In genomic region chr13:36242261-36242660, GRCm38 (mm10) we compare ENCODE assay signal across 15 mouse cellular contexts.
A peak's percentile ranks its signal among the peaks of the same experiment; 100 is the strongest.
DNase-seq lines count a peak whose midpoint lies in the region; ATAC-seq and TF ChIP-seq lines count a peak whose summit lies in the region.
"Had no signal": no experiment of that assay in that cellular context is flagged by ENCODE, and none has a peak within 500 bp of the region (broad histone marks: within the 10 kb centered on the region; RNA-seq: fewer than 3 reads in every experiment).

No protein-coding gene starts in this region.

- H3K36me3 ChIP-seq in heart, embryonic 15.5 days: no peaks in the 10 kb centered on the region
- H3K36me3 ChIP-seq in liver, adult 2 months (ENCODE audit: control insufficient read depth, insufficient read depth, low read length): peaks cover 2% of the 10 kb centered on the region; the same call in 1 of the 2 replicates
- H3K36me3 ChIP-seq in liver, postnatal 0 days (replicated peaks; ENCODE audit: insufficient read depth, low read length): no peaks in the 10 kb centered on the region
- H3K36me3 ChIP-seq in midbrain, embryonic 15.5 days (replicated peaks): no peaks in the 10 kb centered on the region
- no peaks in the 10 kb centered on the region for H3K36me3 ChIP-seq in midbrain, postnatal 0 days (ENCODE audit: insufficient read depth, low read length)
- H3K36me3 ChIP-seq: neural tube, embryonic 12.5 days had no signal

- 19% methylated on average over 1 of the region's 1 CpGs for WGBS in heart, embryonic 15.5 days
- 55% methylated on average over 1 of the region's 1 CpGs for WGBS in liver, adult 2 months
- WGBS in liver, postnatal 0 days (ENCODE audit: insufficient replicate concordance): 58% methylated on average over 1 of the region's 1 CpGs
- 79% methylated on average over 1 of the region's 1 CpGs for WGBS in midbrain, embryonic 15.5 days
- WGBS in midbrain, postnatal 0 days: 74% methylated on average over 1 of the region's 1 CpGs

- no peaks in the 10 kb centered on the region; the same call in 1 of the 2 replicates for H3K79me2 ChIP-seq in liver, adult 2 months (ENCODE audit: control insufficient read depth, insufficient read depth, low read length)

- no peaks in the 10 kb centered on the region for H3K9me3 ChIP-seq in heart, embryonic 15.5 days (replicated peaks)
- H3K9me3 ChIP-seq in liver, postnatal 0 days (ENCODE audit: low read length): no peaks in the 10 kb centered on the region
- no peaks in the 10 kb centered on the region for H3K9me3 ChIP-seq in midbrain, embryonic 15.5 days
- H3K9me3 ChIP-seq in midbrain, postnatal 0 days (ENCODE audit: low read length): no peaks in the 10 kb centered on the region
- H3K9me3 ChIP-seq: neural tube, embryonic 12.5 days had no signal

- no peak for TF ChIP-seq EP300 in liver, postnatal 0 days (IDR thresholded peaks at IDR 0.05; ENCODE audit: low read depth)

- no peak for TF ChIP-seq POLR2A in liver, adult 2 months (IDR thresholded peaks at IDR 0.05; ENCODE audit: extremely low read depth, insufficient read depth, low read length)

- no peak overlapping the region for H3K4me2 ChIP-seq in heart, embryonic 15.5 days
- H3K4me2 ChIP-seq in liver, postnatal 0 days (ENCODE audit: low read depth, low read length): no peak overlapping the region
- no peak overlapping the region for H3K4me2 ChIP-seq in midbrain, embryonic 15.5 days
- H3K4me2 ChIP-seq in midbrain, postnatal 0 days (ENCODE audit: low read depth, low read length, poor library complexity, severe bottlenecking): no peak overlapping the region
- H3K4me2 ChIP-seq: liver, embryonic 11.5 days; neural tube, embryonic 12.5 days had no signal

- H3K4me1 ChIP-seq in heart, embryonic 15.5 days (replicated peaks): peaks cover 18% of the 10 kb centered on the region
- no peaks in the 10 kb centered on the region for H3K4me1 ChIP-seq in liver, adult 2 months (ENCODE audit: control insufficient read depth, insufficient read depth, low read length)
- no peaks in the 10 kb centered on the region for H3K4me1 ChIP-seq in liver, postnatal 0 days (ENCODE audit: insufficient read depth)
- no peaks in the 10 kb centered on the region for H3K4me1 ChIP-seq in midbrain, embryonic 15.5 days
- H3K4me1 ChIP-seq in midbrain, postnatal 0 days (ENCODE audit: insufficient read depth, low read length): no peaks in the 10 kb centered on the region
- H3K4me1 ChIP-seq: neural tube, embryonic 12.5 days had no signal

- H3K9ac ChIP-seq in heart, embryonic 15.5 days: no peak overlapping the region
- no peak overlapping the region for H3K9ac ChIP-seq in liver, adult 2 months (ENCODE audit: low read depth, low read length)
- no peak overlapping the region for H3K9ac ChIP-seq in liver, postnatal 0 days (replicated peaks)
- H3K9ac ChIP-seq in midbrain, embryonic 15.5 days: no peak overlapping the region
- H3K9ac ChIP-seq in midbrain, postnatal 0 days (replicated peaks; ENCODE audit: low read length, poor library complexity, severe bottlenecking): no peak overlapping the region
- H3K9ac ChIP-seq: forebrain, postnatal 0 days; neural tube, embryonic 12.5 days had no signal

- H3K27ac ChIP-seq in heart, embryonic 15.5 days: 0 out of 2 replicates have a peak overlapping the region, but pooled peaks have one; percentile 11
- no peak overlapping the region for H3K27ac ChIP-seq in liver, adult 2 months (replicated peaks; ENCODE audit: insufficient read depth, low read depth, low read length)
- H3K27ac ChIP-seq in liver, postnatal 0 days (ENCODE audit: low read depth): no peak overlapping the region
- no peak overlapping the region for H3K27ac ChIP-seq in midbrain, embryonic 15.5 days
- H3K27ac ChIP-seq in midbrain, postnatal 0 days (ENCODE audit: low read depth, low read length): no peak overlapping the region
- H3K27ac ChIP-seq: neural tube, embryonic 12.5 days had no signal

- no peak for ATAC-seq in heart, embryonic 15.5 days (replicated peaks; ENCODE audit: insufficient number of reproducible peaks, insufficient read depth, low FRiP score, low read depth)
- ATAC-seq in liver, postnatal 0 days: no peak
- ATAC-seq in midbrain, embryonic 15.5 days (replicated peaks): no peak
- ATAC-seq in midbrain, postnatal 0 days (ENCODE audit: low FRiP score): no peak
- ATAC-seq: forebrain, postnatal 0 days had no signal

- H3K27me3 ChIP-seq in heart, embryonic 15.5 days: no peaks in the 10 kb centered on the region
- no peaks in the 10 kb centered on the region for H3K27me3 ChIP-seq in liver, adult 2 months (ENCODE audit: control insufficient read depth, insufficient read depth, low read length)
- H3K27me3 ChIP-seq in liver, postnatal 0 days (ENCODE audit: insufficient read depth, low read length): no peaks in the 10 kb centered on the region
- H3K27me3 ChIP-seq in midbrain, embryonic 15.5 days (replicated peaks): no peaks in the 10 kb centered on the region
- H3K27me3 ChIP-seq in midbrain, postnatal 0 days (ENCODE audit: insufficient read depth, low read length): no peaks in the 10 kb centered on the region
- H3K27me3 ChIP-seq: neural tube, embryonic 12.5 days had no signal

- DNase-seq in heart, postnatal 25 days (ENCODE audit: low spot score): no peak
- DNase-seq in liver, adult 2 months (ENCODE audit: extremely low read depth, low read depth, low spot score): peak; percentile 37
- DNase-seq in liver, postnatal 0 days: no peak
- peak; percentile 75 to 78 for DNase-seq in adrenal gland, postnatal 36 days
- peak; percentile 69 for DNase-seq in lung, postnatal 36 days
- no peak for DNase-seq in midbrain, postnatal 0 days (ENCODE audit: low spot score)
- DNase-seq: cerebellum, postnatal 14 days; forebrain, postnatal 0 days; gastrocnemius, postnatal 10 days; kidney, postnatal 10 days; retina, postnatal 1 day had no signal

- no peak for TF ChIP-seq CTCF in liver, adult 2 months (IDR thresholded peaks at IDR 0.05; ENCODE audit: low read depth, low read length)
- TF ChIP-seq CTCF in liver, postnatal 0 days (IDR thresholded peaks at IDR 0.05; ENCODE audit: low read depth): no peak
- no peak for TF ChIP-seq CTCF in midbrain, postnatal 0 days (IDR thresholded peaks at IDR 0.05)

- intact Hi-C loops in heart, postnatal 25 days (cut with DNase I): no loop called here

- H3K4me3 ChIP-seq in heart, embryonic 15.5 days: no peak overlapping the region
- H3K4me3 ChIP-seq in liver, adult 2 months (ENCODE audit: insufficient read depth, low read depth, low read length): no peak overlapping the region
- no peak overlapping the region for H3K4me3 ChIP-seq in liver, postnatal 0 days (ENCODE audit: low read depth, low read length)
- H3K4me3 ChIP-seq in midbrain, embryonic 15.5 days: no peak overlapping the region
- H3K4me3 ChIP-seq in midbrain, postnatal 0 days (ENCODE audit: low read depth, low read length): no peak overlapping the region
- H3K4me3 ChIP-seq: neural tube, embryonic 12.5 days had no signal

Comparison
In these comparisons a context has a peak if more than half of its experiments do, and no peak if none do; other contexts are left out.
1. DNase-seq: peak in liver, adult 2 months (single experiment), adrenal gland, postnatal 36 days (2 of 2) and lung, postnatal 36 days (single experiment); none in heart, postnatal 25 days (single experiment), liver, postnatal 0 days (single experiment) and midbrain, postnatal 0 days (single experiment).